Mouse (Mus musculus) CH12.LX (cell line): ENCODE measurements at regions not wholly inside any gene's neighbourhood (a gene's known extent, or its start where the extent isn't known, plus 50 kb on each side); places are given as distances from the start of the nearest gene placed in this dataset.

Experiments
- DNase-seq: peaks from one replicate; pipeline ENCODE4 v3.0.0-alpha.2; 2013; ENCODE audit errors: extremely low read depth
- H3K27ac ChIP-seq: 2 replicates; pipeline ENCODE4 v1.5.1; 2012; ENCODE audit warnings: low read depth, mild to moderate bottlenecking, control low read depth, moderate library complexity; ENCODE audit not compliant: insufficient read depth
- H3K27me3 ChIP-seq: replicated peaks from 2 replicates; pipeline ENCODE3; 2012; ENCODE audit warnings: inconsistent platforms
- H3K36me3 ChIP-seq, 2 experiments: replicated peaks in 1 of 2; 2 replicates each; pipeline versions ENCODE3 to v1.6.1; 2012; ENCODE audit warnings: inconsistent platforms in 1 of 2, low read length in 1 of 2, mild to moderate bottlenecking in 1 of 2, mixed read lengths in 1 of 2, moderate library complexity in 1 of 2; ENCODE audit not compliant: control insufficient read depth in 1 of 2, insufficient read depth in 1 of 2
- H3K4me1 ChIP-seq, 2 experiments: 2 replicates each; pipeline ENCODE4 v1.6.1; 2012; ENCODE audit warnings: inconsistent platforms in 1 of 2, moderate library complexity in 1 of 2; ENCODE audit not compliant: insufficient read depth in 2 of 2, control insufficient read depth in 1 of 2
- H3K4me2 ChIP-seq: 2 replicates; pipeline ENCODE4 v1.6.1; 2012; ENCODE audit warnings: low read depth, mild to moderate bottlenecking, control low read depth; ENCODE audit not compliant: poor library complexity, insufficient read depth, severe bottlenecking
- H3K4me3 ChIP-seq, 3 experiments: fragments of 150-350 bp in 1 of 3; sonication (generic) in 1 of 3; replicated peaks in 1 of 3; 2 replicates each; pipeline versions ENCODE3 to v1.5.1; 2011 to 2012; ENCODE audit warnings: low read depth in 2 of 3, low read length in 2 of 3, mild to moderate bottlenecking in 2 of 3, moderate library complexity in 2 of 3, control low read depth in 1 of 3, improper control_type of control experiment in 1 of 3, inconsistent platforms in 1 of 3, mixed read lengths in 1 of 3; ENCODE audit not compliant: poor library complexity in 1 of 3
- H3K79me2 ChIP-seq: replicated peaks from 2 replicates; pipeline ENCODE4 v1.6.1; 2012; ENCODE audit warnings: mild to moderate bottlenecking, moderate library complexity; ENCODE audit not compliant: control insufficient read depth, poor library complexity, insufficient read depth, severe bottlenecking; ENCODE audit errors: extremely low read depth
- H3K9ac ChIP-seq: 2 replicates; pipeline ENCODE4 v1.6.1; 2012; ENCODE audit warnings: low read depth, mild to moderate bottlenecking, control low read depth, moderate library complexity; ENCODE audit not compliant: insufficient read depth
- H3K9me3 ChIP-seq: replicated peaks from 2 replicates; pipeline ENCODE3; 2012; ENCODE audit warnings: low read length, inconsistent platforms, mixed read lengths
- BHLHE40 ChIP-seq: IDR thresholded peaks from 2 replicates; pipeline ENCODE4 v1.6.1; 2011; ENCODE audit warnings: mild to moderate bottlenecking, low read depth, low read length, improper control_type of control experiment
- CHD1 ChIP-seq: IDR thresholded peaks from 2 replicates; pipeline ENCODE4 v1.6.1; 2012; ENCODE audit warnings: low read depth, low read length, improper control_type of control experiment, inconsistent platforms
- CHD2 ChIP-seq: IDR thresholded peaks from 2 replicates; pipeline ENCODE4 v1.6.1; 2011; ENCODE audit warnings: low read length, improper control_type of control experiment
- CTCF ChIP-seq, 2 experiments: IDR thresholded peaks in 1 of 2; conservative IDR thresholded peaks in 1 of 2; 2 replicates each; pipeline ENCODE4 v1.5.1; 2011 to 2012; ENCODE audit warnings: low read depth in 2 of 2, low read length in 2 of 2, improper control_type of control experiment in 1 of 2, inconsistent platforms in 1 of 2, mild to moderate bottlenecking in 1 of 2, moderate library complexity in 1 of 2
- E2F4 ChIP-seq: IDR thresholded peaks from 2 replicates; pipeline ENCODE4 v1.6.1; 2011; ENCODE audit warnings: low read depth, low read length, improper control_type of control experiment; ENCODE audit not compliant: insufficient replicate concordance
- ELF1 ChIP-seq: IDR thresholded peaks from 2 replicates; pipeline ENCODE4 v1.6.1; 2014; ENCODE audit warnings: low read depth, mild to moderate bottlenecking, inconsistent platforms, low read length, improper control_type of control experiment
- EP300 ChIP-seq: IDR thresholded peaks from 2 replicates; pipeline ENCODE4 v1.6.1; 2011; ENCODE audit warnings: low read length, improper control_type of control experiment
- ETS1 ChIP-seq: conservative IDR thresholded peaks from 2 replicates; pipeline ENCODE4 v1.6.1; 2012; ENCODE audit warnings: low read depth, mild to moderate bottlenecking, inconsistent platforms, low read length, improper control_type of control experiment, moderate library complexity
- GABPA ChIP-seq: IDR thresholded peaks from 2 replicates; pipeline ENCODE4 v1.6.1; 2012; ENCODE audit warnings: low read depth, low read length, improper control_type of control experiment, inconsistent platforms; ENCODE audit not compliant: insufficient replicate concordance
- HCFC1 ChIP-seq: IDR thresholded peaks from 2 replicates; pipeline ENCODE4 v1.6.1; 2012; ENCODE audit warnings: low read depth, mild to moderate bottlenecking, inconsistent platforms, low read length, improper control_type of control experiment
- IRF4 ChIP-seq: IDR thresholded peaks from 2 replicates; pipeline ENCODE4 v1.6.1; 2014; ENCODE audit warnings: low read depth, mild to moderate bottlenecking, inconsistent platforms, low read length, improper control_type of control experiment
- JUN ChIP-seq: IDR thresholded peaks from 2 replicates; pipeline ENCODE4 v1.6.1; 2011; ENCODE audit warnings: low read depth, mild to moderate bottlenecking, low read length, improper control_type of control experiment, moderate library complexity; ENCODE audit not compliant: insufficient read depth
- JUND ChIP-seq: conservative IDR thresholded peaks from 2 replicates; pipeline ENCODE4 v1.6.1; 2011; ENCODE audit warnings: low read depth, low read length, improper control_type of control experiment
- KAT2A ChIP-seq: IDR thresholded peaks from 2 replicates; pipeline ENCODE4 v1.6.1; 2012; ENCODE audit warnings: low read length, improper control_type of control experiment, inconsistent platforms; ENCODE audit not compliant: insufficient replicate concordance
- MAFK ChIP-seq: IDR thresholded peaks from 2 replicates; pipeline ENCODE4 v1.6.1; 2011; ENCODE audit warnings: low read length, improper control_type of control experiment; ENCODE audit not compliant: insufficient replicate concordance
- MAX ChIP-seq: IDR thresholded peaks from 2 replicates; pipeline ENCODE4 v1.6.1; 2011; ENCODE audit warnings: low read length, improper control_type of control experiment
- MAZ ChIP-seq: IDR thresholded peaks from 2 replicates; pipeline ENCODE4 v1.6.1; 2012; ENCODE audit warnings: low read depth, mild to moderate bottlenecking, inconsistent platforms, low read length, improper control_type of control experiment, moderate library complexity
- MEF2A ChIP-seq: IDR thresholded peaks from 2 replicates; pipeline ENCODE4 v1.6.1; 2014; ENCODE audit warnings: low read depth, mild to moderate bottlenecking, inconsistent platforms, low read length, improper control_type of control experiment, borderline replicate concordance
- MXI1 ChIP-seq: IDR thresholded peaks from 2 replicates; pipeline ENCODE4 v1.6.1; 2011; ENCODE audit warnings: mild to moderate bottlenecking, low read depth, low read length, improper control_type of control experiment
- MYC ChIP-seq: IDR thresholded peaks from 2 replicates; pipeline ENCODE4 v1.6.1; 2011; ENCODE audit warnings: low read depth, mild to moderate bottlenecking, improper control_type of control experiment, low read length
- NELFE ChIP-seq: IDR thresholded peaks from 2 replicates; pipeline ENCODE4 v1.6.1; 2011; ENCODE audit warnings: low read depth, low read length, improper control_type of control experiment
- NRF1 ChIP-seq: IDR thresholded peaks from 2 replicates; pipeline ENCODE4 v1.6.1; 2014; ENCODE audit warnings: low read depth, mild to moderate bottlenecking, inconsistent platforms, low read length, improper control_type of control experiment, moderate library complexity
- PAX5 ChIP-seq: IDR thresholded peaks from 2 replicates; pipeline ENCODE4 v1.6.1; 2012; ENCODE audit warnings: low read length, inconsistent platforms, mixed read lengths
- POLR2A ChIP-seq: IDR thresholded peaks from 2 replicates; pipeline ENCODE4 v1.6.1; 2011; ENCODE audit warnings: low read depth, mild to moderate bottlenecking, improper control_type of control experiment, low read length
- POLR2AphosphoS2 ChIP-seq: IDR thresholded peaks from 2 replicates; pipeline ENCODE4 v1.6.1; 2011; ENCODE audit warnings: low read depth, low read length, improper control_type of control experiment
- RAD21 ChIP-seq: IDR thresholded peaks from 2 replicates; pipeline ENCODE4 v1.6.1; 2011; ENCODE audit warnings: low read depth, mild to moderate bottlenecking, low read length, improper control_type of control experiment, moderate library complexity
- RCOR1 ChIP-seq: conservative IDR thresholded peaks from 2 replicates; pipeline ENCODE4 v1.6.1; 2012; ENCODE audit warnings: low read depth, mild to moderate bottlenecking, inconsistent platforms, low read length, improper control_type of control experiment
- SIN3A ChIP-seq: IDR thresholded peaks from 2 replicates; pipeline ENCODE4 v1.6.1; 2012; ENCODE audit warnings: low read length, improper control_type of control experiment, inconsistent platforms
- SMC3 ChIP-seq: IDR thresholded peaks from 2 replicates; pipeline ENCODE4 v1.6.1; 2011; ENCODE audit warnings: low read depth, low read length, improper control_type of control experiment
- TBP ChIP-seq: conservative IDR thresholded peaks from 2 replicates; pipeline ENCODE4 v1.6.1; 2011; ENCODE audit warnings: low read depth, low read length, improper control_type of control experiment
- TCF12 ChIP-seq: IDR thresholded peaks from 2 replicates; pipeline ENCODE4 v1.6.1; 2014; ENCODE audit warnings: low read depth, mild to moderate bottlenecking, inconsistent platforms, low read length, improper control_type of control experiment
- UBTF ChIP-seq: IDR thresholded peaks from 2 replicates; pipeline ENCODE4 v1.6.1; 2012; ENCODE audit warnings: low read depth, mild to moderate bottlenecking, inconsistent platforms, low read length, improper control_type of control experiment, moderate library complexity
- USF1 ChIP-seq: IDR thresholded peaks from 2 replicates; pipeline ENCODE4 v1.6.1; 2014; ENCODE audit warnings: low read depth, mild to moderate bottlenecking, inconsistent platforms, low read length, improper control_type of control experiment
- USF2 ChIP-seq: conservative IDR thresholded peaks from 2 replicates; pipeline ENCODE4 v1.6.1; 2011; ENCODE audit warnings: low read depth, low read length, improper control_type of control experiment
- ZC3H11A ChIP-seq: IDR thresholded peaks from 2 replicates; pipeline ENCODE4 v1.6.1; 2012; ENCODE audit warnings: low read depth, mild to moderate bottlenecking, inconsistent platforms, low read length, improper control_type of control experiment
- ZKSCAN1 ChIP-seq: IDR thresholded peaks from 2 replicates; pipeline ENCODE4 v1.6.1; 2012; ENCODE audit warnings: low read depth, inconsistent platforms, low read length, improper control_type of control experiment, borderline replicate concordance
- ZMIZ1 ChIP-seq: IDR thresholded peaks from 2 replicates; pipeline ENCODE4 v1.6.1; 2012; ENCODE audit warnings: low read depth, mild to moderate bottlenecking, inconsistent platforms, low read length, improper control_type of control experiment
- ZNF384 ChIP-seq: IDR thresholded peaks from 2 replicates; pipeline ENCODE4 v1.6.1; 2012; ENCODE audit warnings: low read depth, low read length, improper control_type of control experiment, inconsistent platforms
- dilution Hi-C: fragments of 300-500 bp; cut with MboI; formaldehyde crosslinking; loops from 2 replicates; pipeline ENCODE4 v1.14.3; 2020; ENCODE audit warnings: low sequenced_read_pairs; ENCODE audit not compliant: extremely low pct_unique_long_range_greater_than_20kb, extremely low pct_ligation_motif_present
- in situ Hi-C: fragments of 300-500 bp; cut with MboI; formaldehyde crosslinking; loops from 3 replicates; pipeline ENCODE4 v1.14.3; 2019; ENCODE audit warnings: low sequenced_read_pairs, low pct_ligation_motif_present, low pct_unique_long_range_greater_than_20kb, mixed read lengths

DNA sequence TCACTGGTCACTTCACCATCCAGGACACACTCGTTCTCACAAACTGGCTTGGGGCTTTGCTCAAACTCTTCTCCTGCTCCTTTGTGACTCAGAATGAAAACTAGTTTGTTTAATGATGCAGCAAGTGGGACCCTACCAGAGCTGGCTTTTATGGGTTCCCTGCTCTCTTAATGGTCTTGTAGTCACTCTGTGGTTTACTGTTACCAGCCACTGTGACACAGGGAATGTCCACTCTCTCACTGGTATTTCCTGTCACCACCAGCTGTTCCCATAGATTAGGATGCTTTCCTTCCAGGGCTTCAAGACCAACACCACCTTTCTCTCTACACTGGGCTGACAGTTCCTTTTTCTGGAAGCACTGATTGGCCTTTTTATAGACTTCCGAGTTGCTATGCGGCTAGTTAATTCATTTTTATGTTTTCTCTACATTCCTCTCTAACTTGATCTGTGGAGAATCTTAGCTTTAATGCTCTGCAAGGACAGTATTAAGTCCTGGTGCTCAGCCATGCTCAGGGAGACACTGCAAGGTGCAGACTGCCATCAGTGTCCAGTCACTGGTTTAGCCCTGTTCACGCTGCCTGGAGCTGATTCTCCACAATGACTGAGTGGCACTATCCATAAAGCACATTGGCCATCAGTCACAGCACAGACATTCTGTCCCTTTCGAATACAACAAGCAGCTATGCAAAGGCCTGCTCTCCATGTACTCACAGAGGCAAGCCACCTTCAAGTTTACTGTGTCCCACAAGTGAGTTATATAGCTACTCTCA, 149.2 kb upstream of the Klf14 start:
- H3K79me2 ChIP-seq, result peaks cover 82% of the 10 kb centered on the region
- no peak overlapping the region for H3K9ac ChIP-seq
- no peaks in the 10 kb centered on the region for H3K27me3 ChIP-seq
- TF ChIP-seq TBP (no peak), HCFC1 (peak; percentile 19; the same call in 1 of the 2 replicates), UBTF (no peak), MAFK (peak; percentile 73; the same call in 1 of the 2 replicates), USF1 (no peak), MEF2A (peak; percentile 85), SIN3A (peak; percentile 91), ZKSCAN1 (no peak), MXI1 (no peak; the same call in 1 of the 2 replicates), KAT2A (no peak), MAZ (peak; percentile 35; the same call in 1 of the 2 replicates), CTCF (conservative IDR thresholded peaks at IDR 0.05 in 1 of 2, IDR thresholded peaks at IDR 0.05 in 1 of 2; ENCODE audit: low read depth in 2 of 2, low read length in 2 of 2) (no peak), GABPA (no peak), CHD2 (peak; percentile 79), CHD1 (0 out of 2 replicates have a peak, but pooled peaks have one; percentile 6), PAX5 (no peak), MYC (no peak), NRF1 (0 out of 2 replicates have a peak, but pooled peaks have one; percentile 5), POLR2AphosphoS2 (no peak; the same call in 1 of the 2 replicates), ZC3H11A (no peak), ZMIZ1 (0 out of 2 replicates have a peak, but pooled peaks have one; percentile 23), JUND (peak; percentile 92), RCOR1 (peak; percentile 84; the same call in 1 of the 2 replicates), JUN (peak; percentile 63), MAX (peak; percentile 38; the same call in 1 of the 2 replicates), ETS1 (peak; percentile 95), BHLHE40 (peak; percentile 82), TCF12 (peak; percentile 83), E2F4 (0 out of 2 replicates have a peak, but pooled peaks have one; percentile 26), RAD21 (no peak), EP300 (peak; percentile 94), SMC3 (no peak; the same call in 1 of the 2 replicates), USF2 (no peak), NELFE (no peak; the same call in 1 of the 2 replicates), POLR2A (no peak), IRF4 (peak; percentile 99), ZNF384 (no peak), ELF1 (peak; percentile 52; the same call in 1 of the 2 replicates)
- H3K36me3 ChIP-seq, result peaks cover 37 to 84% of the 10 kb centered on the region in 2 experiments
- H3K9me3 ChIP-seq, result peaks cover 10% of the 10 kb centered on the region
- peak overlapping the region in 1 of 3 experiments; percentile 27 for H3K4me3 ChIP-seq
- peaks cover 33 to 69% of the 10 kb centered on the region in 2 experiments for H3K4me1 ChIP-seq
- dilution Hi-C loops, result no loop called here
- H3K4me2 ChIP-seq, result peak overlapping the region; percentile 23
- DNase-seq, result peak; percentile 67
- peak overlapping the region; percentile 91 for H3K27ac ChIP-seq
- in situ Hi-C loops, result no loop called here
